Mouse (Mus musculus) cortical plate, adult 2 months (tissue): Measurements from ENCODE around the gene Arhgap15.

Experiments used
- CTCF ChIP-seq: fragments of 200-500 bp; IDR thresholded peaks from 2 replicates; pipeline ENCODE4 v1.5.1; 2011; ENCODE audit warnings: mild to moderate bottlenecking, control low read depth, low read length; ENCODE audit not compliant: insufficient read depth; ENCODE audit errors: extremely low read depth
- POLR2A ChIP-seq: fragments of 200-500 bp; IDR thresholded peaks from 2 replicates; pipeline ENCODE4 v1.6.1; 2011; ENCODE audit warnings: mild to moderate bottlenecking, low read length, control low read depth; ENCODE audit not compliant: insufficient read depth; ENCODE audit errors: extremely low read depth

GRCm38 (mm10) chr2:43756626-43757025, 8.0 kb downstream of the Arhgap15 start:
- no peak for TF ChIP-seq POLR2A
- no peak for TF ChIP-seq CTCF
